Mouse (Mus musculus) spleen, adult 12 weeks (tissue): Measurements from ENCODE around the gene Mtmr12.
"Not testable (repeated sequence)": the region's sequence is repeated elsewhere in the genome, so short reads cannot be mapped to it uniquely, and the experiment has no call there.

ENCODE experiments used
- DNase-seq: peaks from one replicate; pipeline ENCODE4 v3.0.0; 2022; ENCODE audit warnings: low spot score

Gene Mtmr12

DNA sequence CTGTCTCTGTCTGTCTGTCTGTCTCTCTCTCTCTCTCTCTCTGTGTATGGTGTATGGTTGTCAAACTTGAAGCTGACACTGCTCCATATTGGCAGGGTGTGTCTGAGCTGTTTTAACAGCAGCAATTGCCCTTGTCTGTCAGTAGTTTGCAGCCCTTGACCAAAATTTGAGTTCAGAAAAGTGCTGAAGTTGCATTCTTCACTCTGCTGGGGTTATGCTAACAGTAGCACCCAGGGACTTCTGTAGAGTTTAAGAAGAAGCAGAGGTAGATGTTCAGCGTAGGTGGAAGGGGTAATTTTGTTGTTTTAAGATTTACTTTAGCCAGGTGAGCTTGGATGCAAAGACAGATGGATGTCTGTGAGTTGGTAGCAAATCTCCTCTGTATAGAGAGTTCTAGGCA, 7.4 kb downstream of the Mtmr12 start:
- no peak for DNase-seq

DNA sequence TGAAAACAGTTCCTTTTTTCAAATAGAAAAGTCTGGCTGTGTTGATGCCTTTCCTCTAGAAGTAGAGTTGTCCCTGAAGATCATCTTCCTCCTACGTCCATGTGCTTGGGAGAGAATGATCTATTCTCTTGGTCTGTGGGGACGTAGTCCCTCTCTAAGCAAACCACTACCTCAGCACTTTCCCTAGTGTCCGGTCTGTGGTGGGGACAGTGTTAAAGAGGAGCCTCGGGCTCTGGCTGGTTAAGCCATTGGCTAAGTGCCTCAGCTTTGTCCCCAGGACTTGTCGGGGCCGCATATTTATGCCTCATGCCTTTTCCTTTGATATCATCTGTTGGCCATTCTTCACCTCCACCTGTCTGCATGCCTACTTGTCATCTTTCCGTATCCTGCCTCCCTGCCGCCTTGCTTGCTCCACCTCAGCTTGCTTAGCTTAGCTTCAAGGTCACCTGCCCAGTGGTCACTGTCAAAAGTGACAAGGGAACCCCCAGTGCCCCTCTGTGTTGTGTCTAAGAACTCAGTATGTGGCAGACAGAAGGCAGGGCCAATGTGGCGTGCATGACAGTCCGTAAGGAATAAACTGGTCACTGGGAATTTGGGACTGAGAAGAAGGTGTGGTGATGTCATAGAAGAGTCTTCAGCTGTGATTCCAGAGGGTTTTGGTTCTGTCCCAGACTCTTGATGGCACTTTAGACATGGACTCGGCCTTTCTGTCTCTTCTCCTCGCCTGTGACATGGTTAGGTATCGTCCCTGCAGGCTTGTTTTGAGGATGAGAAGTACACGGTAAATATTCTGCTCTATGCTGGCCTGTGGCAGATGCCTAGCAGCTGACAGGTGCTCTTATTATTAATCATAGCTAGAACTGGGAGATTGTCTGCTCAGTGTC, 9.9 kb downstream of the Mtmr12 start:
- no peak for DNase-seq

DNA sequence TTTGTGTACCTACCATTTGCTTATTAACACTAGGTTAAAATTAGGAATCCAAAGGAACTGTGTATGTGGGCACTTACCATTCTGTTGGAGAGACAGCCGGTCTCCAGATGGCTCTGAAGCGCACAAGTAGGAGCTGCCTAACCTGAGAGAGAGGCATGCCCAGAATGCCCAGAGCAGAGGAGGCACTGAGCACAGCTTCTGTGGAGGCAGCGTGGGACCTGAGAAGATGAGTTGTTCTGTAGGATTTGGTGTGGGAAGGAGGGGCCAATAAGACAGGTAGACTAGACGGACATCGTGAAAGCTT, 10.5 kb downstream of the Mtmr12 start:
- DNase-seq = no peak

DNA sequence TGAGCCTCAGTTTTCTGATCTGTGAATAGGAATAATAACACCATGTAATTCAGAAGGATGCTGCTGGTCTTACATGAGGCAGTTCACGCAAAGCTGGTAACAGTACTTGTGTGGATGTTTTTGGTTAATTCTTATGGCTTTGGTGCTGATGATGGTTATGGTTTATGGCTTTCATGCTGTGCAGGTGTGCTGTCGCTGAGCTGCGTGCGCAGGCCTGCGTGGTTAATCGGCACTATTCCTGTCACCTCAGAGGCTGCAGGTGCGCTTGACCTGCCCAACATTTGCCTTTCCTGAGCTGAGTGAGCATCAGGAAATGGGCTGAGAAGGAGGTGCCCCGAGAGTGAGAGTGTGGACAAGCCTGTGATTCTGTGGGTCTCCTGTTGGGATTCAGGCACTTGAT, 11.3 kb downstream of the Mtmr12 start:
- DNase-seq = no peak

DNA sequence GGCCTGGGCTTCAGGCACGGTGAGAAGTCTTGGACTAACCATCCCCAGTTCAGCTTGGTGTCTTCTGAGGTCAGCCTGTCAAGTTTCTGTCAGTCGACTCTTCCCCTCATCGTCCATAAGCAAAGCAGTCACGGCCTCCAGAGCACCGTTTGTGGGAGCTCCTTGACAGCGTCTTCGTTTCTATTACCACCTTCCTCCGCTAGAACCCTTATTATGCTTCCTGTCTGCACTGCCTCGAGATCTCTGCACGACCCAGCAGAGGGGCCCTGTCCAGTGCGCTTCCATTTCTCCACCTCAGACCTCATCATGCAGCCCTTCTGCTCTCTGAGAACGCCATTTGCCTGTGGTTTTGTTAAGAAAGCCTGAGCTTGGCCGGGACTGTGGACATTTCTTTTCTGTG, 12.0 kb downstream of the Mtmr12 start:
- no peak for DNase-seq

DNA sequence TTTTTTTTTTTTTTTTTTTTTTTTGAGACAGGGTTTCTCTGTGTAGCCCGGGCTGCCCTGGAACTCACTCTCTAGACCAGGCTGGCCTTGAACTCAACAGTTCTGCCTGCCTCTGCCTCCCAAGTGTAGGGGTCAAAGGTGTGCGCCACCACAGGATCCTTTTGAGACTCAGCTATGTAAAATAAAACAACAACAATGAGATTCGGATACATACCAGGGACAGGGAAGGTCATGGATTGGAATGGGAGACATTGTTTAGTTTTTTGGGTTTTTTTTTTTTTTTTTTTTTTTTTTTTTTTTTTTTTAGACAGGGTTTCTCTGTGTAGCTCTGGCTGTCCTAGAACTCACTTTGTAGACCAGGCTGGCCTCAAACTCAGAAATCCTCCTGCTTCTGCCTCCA, 12.5 kb downstream of the Mtmr12 start:
- not testable (repeated sequence) for DNase-seq

DNA sequence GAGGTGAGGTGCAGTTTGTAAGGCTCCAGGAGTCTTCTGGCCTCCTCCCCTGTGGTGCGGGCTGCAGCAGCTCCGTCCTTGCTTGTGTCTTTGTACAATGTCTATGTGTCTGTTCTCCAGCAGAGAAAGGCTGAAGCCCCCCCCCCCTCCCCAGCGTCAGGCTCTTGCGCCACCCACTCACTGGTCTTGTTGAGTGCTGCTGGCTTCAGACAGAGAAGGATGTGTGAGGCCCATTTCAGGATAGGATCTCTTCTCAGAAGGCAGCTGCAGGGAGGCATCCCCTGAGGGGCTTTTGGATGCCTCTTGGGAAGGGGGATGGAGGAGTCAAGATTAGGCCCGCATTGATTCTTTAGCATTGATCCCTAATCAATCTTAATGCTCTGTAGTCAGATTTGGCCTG, 13.0 kb downstream of the Mtmr12 start:
- DNase-seq = no peak

DNA sequence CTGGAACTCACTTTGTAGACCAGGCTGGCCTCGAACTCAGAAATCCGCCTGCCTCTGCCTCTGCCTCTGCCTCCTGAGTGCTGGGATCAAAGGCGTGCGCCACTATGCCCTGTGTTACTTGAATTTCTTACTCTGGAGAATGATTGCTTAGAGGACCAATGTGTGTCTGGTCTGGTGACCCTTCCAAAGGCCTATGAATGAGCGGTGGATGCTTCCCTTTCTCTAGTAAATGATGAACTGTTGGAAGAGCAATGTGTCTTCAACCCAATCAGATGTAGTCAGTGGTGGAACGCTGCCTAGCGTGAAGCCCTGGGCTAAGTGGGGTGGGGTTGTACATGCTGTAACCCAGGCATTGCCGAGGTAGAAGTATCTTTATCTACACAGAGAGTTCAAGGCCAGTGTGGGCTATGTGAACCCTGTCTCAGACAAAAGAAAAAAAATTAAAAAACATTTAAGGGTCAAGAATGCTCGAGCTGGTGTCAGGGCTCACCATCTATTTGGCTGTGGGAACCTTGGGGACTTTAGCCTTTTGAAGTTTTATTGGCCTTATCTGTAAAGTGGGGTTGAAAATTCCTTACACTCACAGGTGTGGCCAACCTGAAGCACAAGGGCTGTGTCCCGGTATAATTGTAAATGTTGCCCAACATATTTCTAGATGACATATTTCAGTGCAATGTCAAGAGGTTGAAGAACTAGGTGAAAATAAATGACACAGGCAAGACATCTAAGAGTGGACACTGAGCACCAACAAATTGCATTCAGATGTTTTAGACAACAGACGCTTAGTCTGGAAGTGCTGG, 14.0 kb downstream of the Mtmr12 start:
- no peak for DNase-seq

DNA sequence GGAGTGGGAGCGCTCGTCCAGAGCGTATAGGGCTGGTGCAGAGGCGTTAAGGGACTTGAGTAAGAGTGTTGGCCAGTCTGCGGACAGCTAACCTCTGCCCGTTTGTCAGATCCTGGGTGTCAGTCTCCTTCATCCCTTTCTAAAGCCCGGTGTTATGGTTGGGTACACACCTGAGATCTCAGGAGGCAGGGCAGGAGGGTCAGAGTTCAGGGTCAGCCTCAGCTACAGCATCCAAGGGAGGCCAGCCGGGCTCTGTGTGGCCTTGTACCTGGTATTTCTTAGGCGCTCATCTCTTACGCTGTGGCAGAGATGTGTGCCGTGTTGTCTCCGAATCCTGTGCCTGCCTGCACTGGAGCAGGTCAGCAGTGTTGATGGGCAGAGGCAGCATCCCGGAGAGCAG, 16.3 kb downstream of the Mtmr12 start:
- no peak for DNase-seq

DNA sequence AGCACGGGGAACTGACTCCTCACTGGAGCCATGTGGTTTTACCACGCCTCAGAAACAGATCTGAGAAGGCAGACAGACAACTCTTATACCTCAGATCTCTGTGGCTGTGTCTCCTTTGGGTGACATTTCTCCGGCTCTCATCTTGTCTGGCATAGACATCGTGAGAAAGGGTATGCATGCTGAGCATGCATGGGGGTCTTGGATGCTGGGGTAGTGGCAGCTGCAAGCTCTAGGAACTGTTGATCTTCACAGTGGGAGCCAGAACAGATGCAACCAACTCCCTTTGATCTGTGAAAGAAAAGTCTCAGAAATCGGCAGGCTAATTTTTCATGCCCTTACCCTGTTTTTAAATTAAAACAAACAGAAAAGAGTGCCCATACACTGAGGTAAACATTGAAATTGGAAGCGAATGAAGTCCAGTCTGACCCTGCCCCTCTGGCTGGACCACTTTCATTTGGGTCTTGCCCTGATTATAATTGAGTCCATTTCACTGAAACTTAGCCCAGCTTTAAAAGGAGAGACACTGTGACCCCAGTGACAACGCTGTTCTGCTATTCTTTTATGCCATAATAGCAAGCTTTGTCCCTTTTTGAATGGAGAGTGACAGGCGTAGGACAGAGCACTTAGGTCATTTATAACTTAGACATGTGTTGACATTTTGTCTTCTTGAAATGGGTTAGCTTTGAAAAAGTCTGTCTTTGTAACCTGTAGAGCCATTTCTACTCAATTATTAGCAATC, 17.9 kb downstream of the Mtmr12 start:
- no peak for DNase-seq

DNA sequence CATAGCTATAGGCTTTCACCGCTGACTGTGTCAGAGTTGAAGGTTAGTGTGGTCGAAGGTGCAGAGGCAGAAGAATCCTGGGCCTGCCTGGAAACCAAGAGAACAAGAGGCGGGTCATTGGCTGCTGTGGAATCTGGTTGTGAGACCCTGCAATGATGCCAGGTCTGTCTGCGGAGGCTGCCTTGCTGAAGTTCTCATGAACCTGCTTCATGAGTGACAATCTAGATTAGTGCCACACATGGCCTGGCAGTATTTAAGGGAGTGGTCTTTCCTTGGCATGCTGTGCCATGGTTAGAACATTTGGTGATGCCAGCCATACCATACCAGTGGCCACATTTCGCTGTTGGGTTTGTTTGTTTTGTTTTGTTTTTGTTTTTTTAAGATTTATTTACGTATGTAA, 18.6 kb downstream of the Mtmr12 start:
- DNase-seq = no peak

DNA sequence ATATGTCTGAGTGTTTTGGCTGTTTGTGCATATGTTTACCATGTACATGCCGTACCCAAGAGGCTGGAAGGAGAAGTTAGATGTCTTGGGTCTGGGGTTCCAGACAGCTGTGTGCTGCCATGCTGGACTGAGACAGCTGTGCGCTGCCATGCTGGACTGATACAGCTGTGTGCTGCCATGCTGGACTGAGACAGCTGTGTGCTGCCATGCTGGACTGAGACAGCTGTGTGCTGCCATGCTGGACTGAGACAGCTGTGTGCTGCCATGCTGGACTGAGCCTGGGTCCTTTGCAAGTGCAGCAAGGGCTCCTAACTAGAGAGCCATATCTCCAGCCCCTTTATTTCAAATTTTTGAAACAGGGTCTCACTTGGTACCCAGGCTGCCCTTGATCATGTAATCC, 19.4 kb downstream of the Mtmr12 start:
- no peak for DNase-seq

DNA sequence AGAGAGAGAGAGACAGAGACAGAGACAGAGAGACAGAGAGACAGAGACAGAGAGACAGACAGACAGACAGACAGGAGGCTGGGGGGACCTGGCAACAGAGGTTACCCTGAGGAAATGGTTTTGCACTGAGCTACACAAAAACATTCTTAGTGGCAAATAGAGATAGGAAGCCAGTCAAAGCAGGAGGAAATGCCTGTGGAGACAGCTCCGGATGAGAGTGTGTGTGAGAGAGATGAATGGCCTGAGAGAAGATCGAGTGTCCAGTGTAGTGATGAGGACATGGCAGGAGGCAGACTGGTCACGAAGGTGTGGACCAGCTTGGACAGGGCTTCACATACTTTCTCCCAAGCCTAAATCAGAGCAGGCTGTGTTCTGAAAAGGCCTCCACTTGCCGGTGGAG, 20.2 kb downstream of the Mtmr12 start:
- DNase-seq = no peak

DNA sequence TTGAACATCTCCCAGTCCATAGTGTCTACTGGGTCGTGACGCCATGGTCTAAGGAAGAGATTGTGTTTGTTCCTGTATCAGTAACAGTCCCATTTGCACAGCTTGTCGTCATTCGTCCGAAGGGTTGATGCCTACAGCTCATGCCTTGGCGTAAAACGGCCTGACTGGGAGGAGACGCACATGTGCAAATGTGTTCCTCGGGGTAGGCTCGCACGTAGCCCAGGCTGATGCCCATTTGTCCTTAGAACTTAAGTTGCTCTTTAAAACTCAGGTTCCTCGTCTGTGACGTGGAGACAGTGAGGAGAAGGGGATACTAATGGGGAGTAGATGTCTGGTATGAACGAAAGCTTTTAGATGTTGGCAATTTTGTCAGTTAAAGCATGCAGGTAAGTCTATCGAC, 22.1 kb downstream of the Mtmr12 start:
- DNase-seq = no peak

DNA sequence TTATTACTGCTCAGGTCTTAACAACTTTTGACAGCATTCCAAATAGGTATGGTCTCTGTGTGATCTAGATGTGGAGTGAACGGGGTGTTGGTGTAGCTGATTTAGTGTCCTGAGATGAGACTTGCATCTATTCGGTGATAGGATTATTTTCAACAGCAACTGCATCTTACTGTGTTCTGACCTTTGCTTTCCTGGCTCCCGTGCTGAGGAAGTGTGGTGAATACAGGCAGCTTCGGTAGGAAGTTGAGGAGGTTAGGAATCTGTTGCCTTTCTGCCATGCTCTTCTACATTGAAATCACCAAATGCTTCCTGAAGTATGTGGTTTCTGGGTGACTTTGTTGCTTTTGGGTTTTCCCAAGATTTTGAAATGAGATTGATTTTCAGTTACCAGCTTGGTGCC, 22.5 kb downstream of the Mtmr12 start:
- no peak for DNase-seq

DNA sequence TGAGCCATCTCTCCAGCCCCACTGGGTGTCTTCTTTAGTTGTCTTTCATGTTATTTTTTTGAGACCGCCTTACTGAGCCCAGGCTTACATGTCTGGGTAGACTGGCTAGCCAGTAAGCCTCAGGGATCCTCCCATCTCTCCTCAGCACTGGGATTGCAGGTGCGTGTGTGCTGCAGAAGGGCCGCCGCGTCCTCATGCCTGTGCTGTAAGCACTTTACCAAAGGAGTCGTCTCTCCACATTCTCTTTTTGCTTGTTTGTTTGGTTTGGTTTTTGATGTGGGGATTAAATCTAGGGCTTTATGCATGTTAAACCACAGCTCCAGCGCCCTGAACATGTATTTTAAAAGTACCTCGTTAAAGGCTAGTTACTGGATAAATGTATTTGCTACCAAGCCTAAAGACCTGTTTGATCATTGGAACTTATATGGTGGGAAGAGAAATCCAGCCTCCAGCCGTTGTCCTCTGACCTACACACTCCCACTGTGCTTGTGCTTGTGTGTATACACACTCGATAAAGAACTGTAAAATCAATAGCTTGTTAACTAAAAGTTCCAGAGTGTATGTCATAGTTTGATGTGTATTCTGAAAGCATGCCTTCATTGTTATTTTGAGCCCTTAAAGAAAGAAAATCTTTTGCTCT, 24.9 kb downstream of the Mtmr12 start:
- no peak for DNase-seq

DNA sequence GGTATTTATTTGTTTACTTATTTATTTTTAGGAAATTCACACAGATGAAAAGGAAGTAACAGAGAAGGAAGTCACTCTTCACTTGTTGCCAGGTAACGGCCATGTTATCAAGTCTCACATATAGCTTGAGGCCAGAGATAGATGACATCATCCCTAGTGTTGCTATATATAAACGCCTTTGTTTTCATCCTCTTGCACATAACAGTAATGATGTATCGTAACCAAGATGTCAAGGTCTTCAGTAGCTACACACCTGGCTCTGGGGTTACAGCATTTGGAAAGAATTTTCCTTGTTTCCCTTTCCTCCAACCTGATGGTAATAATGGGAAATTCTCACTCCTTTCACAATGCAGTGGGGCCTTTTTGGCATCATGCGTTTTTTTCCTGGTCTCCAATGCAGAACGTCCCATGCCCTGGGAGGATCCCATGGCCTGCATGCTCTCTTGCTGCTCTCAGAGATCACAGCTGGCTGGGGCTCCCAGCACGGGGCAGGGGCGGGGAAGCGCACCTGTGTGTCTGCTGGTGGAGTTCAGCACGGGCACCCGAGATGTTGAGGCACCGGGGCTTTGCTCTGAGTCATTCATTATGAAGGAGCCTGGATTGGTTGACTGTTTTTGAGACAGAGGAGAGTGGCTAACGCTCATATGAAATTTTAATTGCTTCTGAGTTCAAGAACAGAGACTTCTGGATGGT, 25.6 kb downstream of the Mtmr12 start:
- no peak for DNase-seq

DNA sequence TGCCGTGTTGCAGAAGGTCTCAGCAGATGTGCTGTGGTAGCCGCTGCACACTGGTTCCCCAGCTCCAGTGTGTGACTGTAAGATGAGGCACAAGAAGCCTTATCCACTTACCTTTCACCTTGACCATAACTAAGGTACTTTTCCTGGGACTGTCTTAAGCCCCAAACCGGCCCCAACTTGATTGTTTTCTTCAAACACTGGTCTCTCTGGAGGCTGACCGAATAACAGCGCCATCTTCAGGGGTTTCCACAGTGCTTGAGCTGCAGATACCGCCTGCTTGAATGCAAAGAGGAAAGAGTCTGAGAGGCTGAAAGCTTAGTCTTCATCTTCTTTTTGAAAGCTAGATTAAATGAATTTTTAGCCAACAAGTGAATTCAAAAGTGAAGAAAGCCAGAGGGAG, 26.6 kb downstream of the Mtmr12 start:
- no peak for DNase-seq

DNA sequence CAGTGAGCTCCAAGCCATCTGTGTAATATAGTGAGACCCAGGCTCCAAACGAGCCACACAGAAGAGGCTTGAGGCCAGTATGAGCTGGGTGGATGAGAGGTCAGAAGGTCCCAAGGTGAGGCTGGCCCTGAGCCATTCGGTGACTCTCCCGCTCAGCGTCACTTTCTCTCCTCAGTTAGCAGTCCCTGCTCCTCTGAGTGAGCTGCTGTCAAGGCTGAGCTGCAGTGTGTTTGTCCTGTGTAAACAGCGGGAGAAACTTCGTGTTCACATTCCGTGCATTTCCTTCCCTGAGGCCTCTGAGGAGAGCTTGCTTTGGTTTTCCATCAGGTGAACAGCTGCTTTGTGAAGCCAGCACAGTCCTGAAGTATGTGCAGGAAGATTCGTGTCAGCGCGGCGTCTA, 27.6 kb downstream of the Mtmr12 start:
- no peak for DNase-seq

DNA sequence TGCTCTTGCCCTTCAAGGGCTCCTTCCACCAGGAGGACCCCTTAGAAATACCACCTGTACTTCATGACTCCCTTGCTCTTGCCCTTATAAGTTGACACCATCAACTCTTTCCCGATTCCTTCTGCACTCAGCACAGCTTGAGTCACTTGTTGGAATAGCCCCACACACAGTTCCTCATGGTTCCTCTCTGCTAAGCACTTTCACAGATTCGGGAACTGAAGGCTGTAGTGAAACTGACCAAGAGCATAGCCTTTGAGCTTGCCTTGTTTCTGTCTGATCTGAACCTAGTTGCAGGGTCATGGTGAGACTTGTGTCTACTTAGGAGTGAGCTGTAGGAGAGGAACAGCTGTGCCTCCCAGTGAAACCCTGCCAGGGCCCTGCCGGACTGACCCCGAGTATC, 28.2 kb downstream of the Mtmr12 start:
- no peak for DNase-seq

DNA sequence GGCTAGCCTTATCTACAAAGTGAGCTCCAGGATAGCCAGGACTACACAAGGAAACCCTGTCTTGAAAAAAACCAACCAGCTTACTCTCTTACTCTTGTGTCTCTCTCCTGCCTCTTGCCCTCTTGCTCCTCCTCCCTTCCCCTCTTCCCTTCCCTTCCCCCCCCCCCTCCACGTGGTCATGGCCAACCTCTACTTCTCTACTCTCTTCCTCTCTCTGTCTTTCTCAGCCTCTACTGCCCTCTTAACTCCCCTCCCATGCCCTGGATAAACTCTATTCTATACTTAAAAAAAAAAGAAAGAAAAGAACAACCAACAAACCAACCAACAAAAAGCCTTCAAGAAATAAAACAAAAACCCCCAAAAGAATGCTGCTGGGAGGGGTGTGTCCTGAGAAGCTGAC, 30.7 kb downstream of the Mtmr12 start:
- DNase-seq = no peak

DNA sequence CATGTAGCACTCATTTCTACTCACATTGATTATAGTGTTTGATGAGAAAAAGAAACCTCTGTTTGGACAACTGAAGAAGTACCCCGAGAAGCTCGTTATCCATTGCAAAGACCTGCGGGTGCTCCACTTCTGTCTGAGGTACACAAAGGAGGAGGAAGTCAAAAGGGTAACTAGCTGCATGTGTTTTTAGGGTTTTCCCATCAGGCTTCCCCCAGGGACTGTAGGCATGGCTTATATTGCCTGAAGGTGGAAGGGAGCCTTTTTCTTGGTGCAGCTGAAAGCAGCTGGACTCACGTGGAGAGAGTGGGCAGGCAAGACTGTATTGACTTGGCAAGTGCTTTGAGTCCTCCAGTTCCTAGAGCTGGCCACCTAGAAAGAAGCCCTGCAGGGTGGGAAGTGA, 31.2 kb downstream of the Mtmr12 start:
- no peak for DNase-seq
